Mouse (Mus musculus) liver, embryonic 14.5 days (tissue): Measurements from ENCODE around the gene Cdr2. TPM values are rescaled to one million over a fixed set of nuclear protein-coding genes. Genes with fewer than 3 reads are reported as not detected.

Experiments used
- ATAC-seq: fragments of 200-750 bp; cut with Nextera tagmentation; 2 replicates; pipeline ENCODE4 v1.8.0; 2017; ENCODE audit warnings: moderate number of reproducible peaks, mild to moderate bottlenecking, moderate library complexity; ENCODE audit not compliant: insufficient read depth
- DNase-seq, 3 experiments: peaks; one replicate each; pipeline ENCODE4 v3.0.0-alpha.2; 2012 to 2013; ENCODE audit warnings: low read depth in 3 of 3, low spot score in 3 of 3
- H3K27ac ChIP-seq: fragments of 300-500 bp; sonication (generic); 2 replicates; pipeline ENCODE4 v1.5.1; 2014; ENCODE audit warnings: moderate library complexity, mild to moderate bottlenecking, control low read depth, inconsistent platforms
- H3K27me3 ChIP-seq: fragments of 300-500 bp; sonication (generic); 2 replicates; pipeline ENCODE4 v1.6.1; 2014; ENCODE audit warnings: mild to moderate bottlenecking, low read length, moderate library complexity; ENCODE audit not compliant: control insufficient read depth, insufficient read depth
- H3K36me3 ChIP-seq: fragments of 300-500 bp; sonication (generic); replicated peaks from 2 replicates; pipeline ENCODE4 v1.6.1; 2014; ENCODE audit warnings: low read depth; ENCODE audit not compliant: control insufficient read depth, insufficient read depth
- H3K4me1 ChIP-seq, 2 experiments: fragments of 200-500 bp in 1 of 2; fragments of 300-500 bp in 1 of 2; sonication (generic) in 1 of 2; replicated peaks; 2 replicates each; pipeline ENCODE4 v1.6.1; 2012 to 2014; ENCODE audit warnings: antibody characterized with exemption in 1 of 2, inconsistent platforms in 1 of 2, low read length in 1 of 2; ENCODE audit not compliant: control insufficient read depth in 2 of 2, insufficient read depth in 2 of 2
- H3K4me2 ChIP-seq: fragments of 300-500 bp; sonication (generic); 2 replicates; pipeline ENCODE4 v1.6.1; 2014; ENCODE audit warnings: low read depth, mild to moderate bottlenecking, control low read depth, moderate library complexity
- H3K4me3 ChIP-seq, 2 experiments: fragments of 200-500 bp in 1 of 2; fragments of 300-500 bp in 1 of 2; sonication (generic) in 1 of 2; 2 replicates each; pipeline ENCODE4 v1.5.1; 2012 to 2014; ENCODE audit warnings: low read depth in 2 of 2, low read length in 2 of 2, mild to moderate bottlenecking in 2 of 2, control low read depth in 1 of 2, inconsistent platforms in 1 of 2, moderate library complexity in 1 of 2; ENCODE audit not compliant: insufficient read depth in 1 of 2
- H3K9ac ChIP-seq: fragments of 300-500 bp; sonication (generic); replicated peaks from 2 replicates; pipeline ENCODE4 v1.6.1; 2014; ENCODE audit warnings: mild to moderate bottlenecking, control low read depth, moderate library complexity
- H3K9me3 ChIP-seq: fragments of 300-500 bp; sonication (generic); 2 replicates; pipeline ENCODE4 v1.6.1; 2016; ENCODE audit warnings: low read length, mixed read lengths; ENCODE audit not compliant: control insufficient read depth
- CTCF ChIP-seq: IDR thresholded peaks from 2 replicates; pipeline ENCODE4 v1.5.1; 2016; ENCODE audit warnings: antibody characterized with exemption, low read depth, control low read depth
- EP300 ChIP-seq: IDR thresholded peaks from 2 replicates; pipeline ENCODE4 v1.6.1; 2016; ENCODE audit warnings: antibody characterized with exemption, low read depth
- WGBS: fragments of 180-500 bp; shearing (Covaris S2); extraction: QIAGEN DNeasy Blood & Tissue Kit; methylation state at CpG from one replicate; pipeline ENCODE4 v1.1.7; 2014; ENCODE audit not compliant: insufficient replicate concordance; 5-methylcytosine and 5-hydroxymethylcytosine counted together
- polyA plus RNA-seq, 2 experiments: library from polyadenylated mRNA; depleted of rRNA in 1 of 2; stranded (reverse) in 1 of 2; unstranded in 1 of 2; fragments of >200 nt; fragmentation: Nextera tagmentation in 1 of 2; extraction: Ambion mirVana in 1 of 2; gene quantifications; 2 replicates each; pipeline versions ENCODE4 v1.2.1 to v1.2.3; 2012 to 2014

Cdr2 gene
- polyA plus RNA-seq, 2 experiments = 56.3 to 100 TPM

- Histone ChIP-seq H3K4me1 (peaks cover 2 to 8% of the 10 kb centered on the region in 2 experiments; a peak in 1 of 4 replicates), H3K4me2 (no peak overlapping the region), H3K36me3 (peaks cover 27% of the 10 kb centered on the region), H3K9ac (0 out of 2 replicates have a peak overlapping the region, but pooled peaks have one; percentile 16), H3K27ac (no peak overlapping the region), H3K27me3 (no peaks in the 10 kb centered on the region), H3K4me3 (no peak overlapping the region), H3K9me3 (no peaks in the 10 kb centered on the region)
- no peak for DNase-seq
- 87% methylated on average over 7 of the region's 7 CpGs for WGBS
- no peak for TF ChIP-seq EP300
- no peak for TF ChIP-seq CTCF
- ATAC-seq = 0 out of 2 replicates have a peak, but pooled peaks have one; percentile 9
These were observed 49.0 kb downstream of the Cdr2 start for GRCm38 (mm10) chr7:120933110-120933509.

GRCm38 (mm10) chr7:120918526-120918962 is 63.6 kb downstream of the Cdr2 start:
- Histone ChIP-seq H3K27ac (peak overlapping the region; percentile 75), H3K27me3 (no peaks in the 10 kb centered on the region), H3K9me3 (no peaks in the 10 kb centered on the region), H3K4me1 (peaks cover 7 to 8% of the 10 kb centered on the region in 2 experiments; a peak in 2 of 4 replicates), H3K4me2 (peak overlapping the region; percentile 87), H3K9ac (peak overlapping the region; percentile 86), H3K36me3 (no peaks in the 10 kb centered on the region; the same call in 1 of the 2 replicates), H3K4me3 (peak overlapping the region; percentile 73 to 84)
- peak; percentile 88 to 90 (median 89) for DNase-seq
- 4% methylated on average over 10 of the region's 10 CpGs for WGBS
- peak; percentile 73 for ATAC-seq
- no peak; the same call in 1 of the 2 replicates for TF ChIP-seq CTCF
- peak; percentile 29; the same call in 1 of the 2 replicates for TF ChIP-seq EP300

- H3K9ac ChIP-seq = peak within 1 kb of the TSS; percentile 86
- H3K27me3 ChIP-seq = no peaks in the 10 kb centered on the region
- WGBS = under 1% methylated on average over 95 of the region's 102 CpGs
- peak within 1 kb of the TSS; percentile 87 for H3K4me2 ChIP-seq
- peaks cover 7 to 8% of the 10 kb centered on the region in 2 experiments; a peak in 2 of 4 replicates for H3K4me1 ChIP-seq
- TF ChIP-seq CTCF = peak; percentile 93
- TF ChIP-seq EP300 = 0 out of 2 replicates have a peak, but pooled peaks have one; percentile 57
- no peaks in the 10 kb centered on the region for H3K9me3 ChIP-seq
- H3K4me3 ChIP-seq = peak within 1 kb of the TSS; percentile 73 to 84
- peak; percentile 93 to 97 (median 96) for DNase-seq
- no peaks in the 10 kb centered on the region for H3K36me3 ChIP-seq
- H3K27ac ChIP-seq = peak within 1 kb of the TSS; percentile 75
- peak; percentile 86 for ATAC-seq
These were observed 64.3 kb downstream of the Cdr2 start, which contains the start of gene Polr3e for GRCm38 (mm10) chr7:120917592-120918461. Gene Polr3e (plus strand): TSS chr7:120917744.

- Histone ChIP-seq H3K4me2 (peak overlapping the region; percentile 73), H3K9ac (peak overlapping the region; percentile 51), H3K4me1 (peaks cover 7 to 8% of the 10 kb centered on the region in 2 experiments; a peak in 2 of 4 replicates), H3K36me3 (no peaks in the 10 kb centered on the region), H3K27ac (no peak overlapping the region), H3K27me3 (no peaks in the 10 kb centered on the region), H3K4me3 (peak overlapping the region; percentile 53 to 73), H3K9me3 (no peaks in the 10 kb centered on the region)
- TF ChIP-seq CTCF = no peak
- no peak for TF ChIP-seq EP300
- 4% methylated on average over 12 of the region's 12 CpGs for WGBS
- DNase-seq = peak in 1 of 3 experiments; percentile 20
- peak; percentile 84 for ATAC-seq
These were observed 64.9 kb downstream of the Cdr2 start for GRCm38 (mm10) chr7:120917279-120917591.
